Mouse (Mus musculus): ENCODE results near the gene Clstn3. TPM values are rescaled to one million over a fixed set of nuclear protein-coding genes. Genes with fewer than 3 reads are reported as not detected.
A peak's percentile ranks its signal among the peaks of the same experiment; 100 is the strongest.

Gene Clstn3
- total and polyA plus RNA-seq, 2 experiments = 1.6 to 4.1 TPM

GRCm38 (mm10) chr6:124506991-124507390 lies 42.4 kb upstream of the Clstn3 start:
- peak; percentile 43 for DNase-seq (ENCODE audit: extremely low read depth, low read depth, low spot score)
- H3K27ac ChIP-seq (replicated peaks; ENCODE audit: insufficient read depth, low read depth, low read length) = no peak overlapping the region
- H3K9ac ChIP-seq (ENCODE audit: low read depth, low read length) = no peak overlapping the region
- no peaks in the 10 kb centered on the region; the same call in 1 of the 2 replicates for H3K79me2 ChIP-seq (ENCODE audit: control insufficient read depth, insufficient read depth, low read length)
- peaks cover 16% of the 10 kb centered on the region for H3K4me1 ChIP-seq (ENCODE audit: control insufficient read depth, insufficient read depth, low read length)
- WGBS = 39% methylated on average over 6 of the region's 6 CpGs
- H3K4me3 ChIP-seq (ENCODE audit: insufficient read depth, low read depth, low read length) = no peak overlapping the region
- H3K27me3 ChIP-seq (ENCODE audit: control insufficient read depth, insufficient read depth, low read length) = no peaks in the 10 kb centered on the region
- TF ChIP-seq CTCF (IDR thresholded peaks at IDR 0.05; ENCODE audit: low read depth, low read length) = no peak
- TF ChIP-seq POLR2A (IDR thresholded peaks at IDR 0.05; ENCODE audit: extremely low read depth, insufficient read depth, low read length) = no peak
- H3K36me3 ChIP-seq (ENCODE audit: control insufficient read depth, insufficient read depth, low read length) = peaks cover 10% of the 10 kb centered on the region

- WGBS = 70% methylated on average over 4 of the region's 4 CpGs
- TF ChIP-seq POLR2A (IDR thresholded peaks at IDR 0.05; ENCODE audit: extremely low read depth, insufficient read depth, low read length) (no peak), CTCF (IDR thresholded peaks at IDR 0.05; ENCODE audit: low read depth, low read length) (no peak)
- peaks cover 14% of the 10 kb centered on the region for H3K36me3 ChIP-seq (ENCODE audit: control insufficient read depth, insufficient read depth, low read length)
- H3K4me1 ChIP-seq (ENCODE audit: control insufficient read depth, insufficient read depth, low read length) = peaks cover 17% of the 10 kb centered on the region
- peak; percentile 28 for DNase-seq (ENCODE audit: extremely low read depth, low read depth, low spot score)
- no peaks in the 10 kb centered on the region for H3K27me3 ChIP-seq (ENCODE audit: control insufficient read depth, insufficient read depth, low read length)
- no peak overlapping the region for H3K9ac ChIP-seq (ENCODE audit: low read depth, low read length)
- H3K27ac ChIP-seq (replicated peaks; ENCODE audit: insufficient read depth, low read depth, low read length) = no peak overlapping the region; the same call in 1 of the 2 replicates
- H3K4me3 ChIP-seq (ENCODE audit: insufficient read depth, low read depth, low read length) = no peak overlapping the region
- H3K79me2 ChIP-seq (ENCODE audit: control insufficient read depth, insufficient read depth, low read length) = no peaks in the 10 kb centered on the region; the same call in 1 of the 2 replicates
Observed at GRCm38 (mm10) chr6:124505028-124505427, 40.4 kb upstream of the Clstn3 start.

- H3K4me1 ChIP-seq (ENCODE audit: control insufficient read depth, insufficient read depth, low read length) = peaks cover 16% of the 10 kb centered on the region
- no peak overlapping the region for H3K4me3 ChIP-seq (ENCODE audit: insufficient read depth, low read depth, low read length)
- no peaks in the 10 kb centered on the region for H3K27me3 ChIP-seq (ENCODE audit: control insufficient read depth, insufficient read depth, low read length)
- H3K9ac ChIP-seq (ENCODE audit: low read depth, low read length) = no peak overlapping the region
- TF ChIP-seq POLR2A (IDR thresholded peaks at IDR 0.05; ENCODE audit: extremely low read depth, insufficient read depth, low read length) (no peak), CTCF (IDR thresholded peaks at IDR 0.05; ENCODE audit: low read depth, low read length) (no peak)
- no peak for DNase-seq (ENCODE audit: extremely low read depth, low read depth, low spot score)
- peaks cover 11% of the 10 kb centered on the region for H3K36me3 ChIP-seq (ENCODE audit: control insufficient read depth, insufficient read depth, low read length)
- H3K79me2 ChIP-seq (ENCODE audit: control insufficient read depth, insufficient read depth, low read length) = no peaks in the 10 kb centered on the region; the same call in 1 of the 2 replicates
- 81% methylated on average over 5 of the region's 5 CpGs for WGBS
- H3K27ac ChIP-seq (replicated peaks; ENCODE audit: insufficient read depth, low read depth, low read length) = 0 out of 2 replicates have a peak overlapping the region, but pooled peaks have one; percentile 12
Observed at GRCm38 (mm10) chr6:124502021-124502420, 37.4 kb upstream of the Clstn3 start.

- WGBS = 80% methylated on average over 4 of the region's 4 CpGs
- no peak overlapping the region for H3K9ac ChIP-seq (ENCODE audit: low read depth, low read length)
- H3K79me2 ChIP-seq (ENCODE audit: control insufficient read depth, insufficient read depth, low read length) = no peaks in the 10 kb centered on the region; the same call in 1 of the 2 replicates
Observed at GRCm38 (mm10) chr6:124501473-124501872, 36.9 kb upstream of the Clstn3 start.

GRCm38 (mm10) chr6:124499914-124500566 lies 35.4 kb upstream of the Clstn3 start:
- no peak for TF ChIP-seq CTCF (IDR thresholded peaks at IDR 0.05; ENCODE audit: low read depth, low read length)
- TF ChIP-seq POLR2A (IDR thresholded peaks at IDR 0.05; ENCODE audit: extremely low read depth, insufficient read depth, low read length) = no peak
- H3K27me3 ChIP-seq (ENCODE audit: control insufficient read depth, insufficient read depth, low read length) = no peaks in the 10 kb centered on the region
- no peaks in the 10 kb centered on the region; the same call in 1 of the 2 replicates for H3K79me2 ChIP-seq (ENCODE audit: control insufficient read depth, insufficient read depth, low read length)
- 18% methylated on average over 10 of the region's 10 CpGs for whole genome bisulfite sequencing
- H3K36me3 ChIP-seq (ENCODE audit: control insufficient read depth, insufficient read depth, low read length) = peaks cover 8% of the 10 kb centered on the region; the same call in 1 of the 2 replicates
- H3K4me1 ChIP-seq (ENCODE audit: control insufficient read depth, insufficient read depth, low read length) = peaks cover 16% of the 10 kb centered on the region
- DNase-seq (ENCODE audit: extremely low read depth, low read depth, low spot score) = peak; percentile 95
- peak overlapping the region; percentile 97 for H3K27ac ChIP-seq (replicated peaks; ENCODE audit: insufficient read depth, low read depth, low read length)
- H3K9ac ChIP-seq (ENCODE audit: low read depth, low read length) = peak overlapping the region; percentile 70
- H3K4me3 ChIP-seq (ENCODE audit: insufficient read depth, low read depth, low read length) = 0 out of 2 replicates have a peak overlapping the region, but pooled peaks have one; percentile 9

More at GRCm38 (mm10) chr6:124501473-124501872, 36.9 kb upstream of the Clstn3 start:
- H3K27ac ChIP-seq (replicated peaks; ENCODE audit: insufficient read depth, low read depth, low read length) = no peak overlapping the region
- no peaks in the 10 kb centered on the region for H3K27me3 ChIP-seq (ENCODE audit: control insufficient read depth, insufficient read depth, low read length)
- TF ChIP-seq CTCF (IDR thresholded peaks at IDR 0.05; ENCODE audit: low read depth, low read length) (no peak), POLR2A (IDR thresholded peaks at IDR 0.05; ENCODE audit: extremely low read depth, insufficient read depth, low read length) (no peak)
- DNase-seq (ENCODE audit: extremely low read depth, low read depth, low spot score) = peak; percentile 27
- peaks cover 11% of the 10 kb centered on the region for H3K36me3 ChIP-seq (ENCODE audit: control insufficient read depth, insufficient read depth, low read length)
- H3K4me1 ChIP-seq (ENCODE audit: control insufficient read depth, insufficient read depth, low read length) = peaks cover 16% of the 10 kb centered on the region
- H3K4me3 ChIP-seq (ENCODE audit: insufficient read depth, low read depth, low read length) = no peak overlapping the region

GRCm38 (mm10) chr6:124496054-124496453 lies 31.5 kb upstream of the Clstn3 start:
- H3K36me3 ChIP-seq (ENCODE audit: control insufficient read depth, insufficient read depth, low read length) = peaks cover 3% of the 10 kb centered on the region; the same call in 1 of the 2 replicates
- no peak overlapping the region for H3K27ac ChIP-seq (replicated peaks; ENCODE audit: insufficient read depth, low read depth, low read length)
- H3K27me3 ChIP-seq (ENCODE audit: control insufficient read depth, insufficient read depth, low read length) = no peaks in the 10 kb centered on the region
- H3K4me1 ChIP-seq (ENCODE audit: control insufficient read depth, insufficient read depth, low read length) = peaks cover 10% of the 10 kb centered on the region
- TF ChIP-seq CTCF (IDR thresholded peaks at IDR 0.05; ENCODE audit: low read depth, low read length) = no peak
- TF ChIP-seq POLR2A (IDR thresholded peaks at IDR 0.05; ENCODE audit: extremely low read depth, insufficient read depth, low read length) = no peak
- no peak for DNase-seq (ENCODE audit: extremely low read depth, low read depth, low spot score)
- 80% methylated on average over 5 of the region's 5 CpGs for WGBS
- H3K79me2 ChIP-seq (ENCODE audit: control insufficient read depth, insufficient read depth, low read length) = no peaks in the 10 kb centered on the region; the same call in 1 of the 2 replicates
- H3K4me3 ChIP-seq (ENCODE audit: insufficient read depth, low read depth, low read length) = no peak overlapping the region
- H3K9ac ChIP-seq (ENCODE audit: low read depth, low read length) = no peak overlapping the region

All from liver, adult 2 months (tissue).